Mouse (Mus musculus): ENCODE measurements at regions not wholly inside any gene's neighbourhood (a gene's known extent, or its start where the extent isn't known, plus 50 kb on each side); places are given as distances from the start of the nearest gene placed in this dataset.
A peak's percentile ranks its signal among the peaks of the same experiment; 100 is the strongest.

DNA sequence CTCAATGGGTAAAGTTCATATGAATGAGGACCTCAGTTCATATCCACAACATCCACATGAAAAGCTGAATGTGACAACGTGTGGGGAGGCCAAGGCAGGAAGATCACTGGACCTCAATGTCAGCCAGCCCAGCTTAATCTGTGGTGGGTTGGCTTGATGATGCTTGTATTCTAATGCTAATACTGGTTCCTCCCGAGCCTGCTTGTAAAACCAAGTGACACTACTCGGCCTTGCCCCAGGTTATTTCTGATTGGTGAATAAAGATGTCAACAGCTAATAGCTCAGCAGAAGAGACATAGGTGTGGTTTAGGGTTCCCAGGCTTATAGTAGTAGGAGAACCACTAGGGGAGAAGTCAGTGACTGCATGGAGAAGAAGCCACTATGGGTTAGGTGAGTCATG, 272.2 kb upstream of the Pfn2 start:
- peaks cover 19% of the 10 kb centered on the region for H3K27me3 ChIP-seq (ENCODE audit: control insufficient read depth, insufficient read depth, insufficient read length)
- no peaks in the 10 kb centered on the region for H3K79me2 ChIP-seq (ENCODE audit: control insufficient read depth, insufficient read depth)
- H3K36me3 ChIP-seq (ENCODE audit: control insufficient read depth, insufficient read depth), result no peaks in the 10 kb centered on the region
- TF ChIP-seq MYOG (IDR thresholded peaks at IDR 0.05; ENCODE audit: control insufficient read depth in 1 of 3, insufficient read depth in 1 of 3, insufficient read length in 2 of 3, low read depth in 2 of 3) (no peak), CEBPB (IDR thresholded peaks at IDR 0.05; ENCODE audit: insufficient read depth, poor library complexity, severe bottlenecking) (no peak), TCF3 (IDR thresholded peaks at IDR 0.05; ENCODE audit: insufficient read length, low read depth) (no peak), USF1 (IDR thresholded peaks at IDR 0.05; ENCODE audit: low read depth) (no peak), E2F4 (IDR thresholded peaks at IDR 0.05; ENCODE audit: insufficient read depth) (no peak), TCF12 (IDR thresholded peaks at IDR 0.05; ENCODE audit: insufficient read depth, poor library complexity, severe bottlenecking) (no peak), POLR2AphosphoS2 (IDR thresholded peaks at IDR 0.05; ENCODE audit: insufficient read length, low read depth) (no peak), SRF (IDR thresholded peaks at IDR 0.05; ENCODE audit: control insufficient read depth, insufficient read length, low read depth) (no peak), MAX (IDR thresholded peaks at IDR 0.05; ENCODE audit: low read depth) (no peak), MYOD1 (IDR thresholded peaks at IDR 0.05; ENCODE audit: control insufficient read depth in 1 of 3, insufficient read length in 2 of 3, low read depth in 2 of 3) (no peak), REST (IDR thresholded peaks at IDR 0.05; ENCODE audit: insufficient read depth, insufficient read length) (no peak), POLR2A (IDR thresholded peaks at IDR 0.05; ENCODE audit: insufficient read length, low read depth) (no peak)
- H3ac ChIP-seq (ENCODE audit: control insufficient read depth, insufficient read length), result no peak overlapping the region
- no peak overlapping the region for H3K4me2 ChIP-seq (ENCODE audit: low read depth)
- H3K4me3 ChIP-seq, result no peak overlapping the region

DNA sequence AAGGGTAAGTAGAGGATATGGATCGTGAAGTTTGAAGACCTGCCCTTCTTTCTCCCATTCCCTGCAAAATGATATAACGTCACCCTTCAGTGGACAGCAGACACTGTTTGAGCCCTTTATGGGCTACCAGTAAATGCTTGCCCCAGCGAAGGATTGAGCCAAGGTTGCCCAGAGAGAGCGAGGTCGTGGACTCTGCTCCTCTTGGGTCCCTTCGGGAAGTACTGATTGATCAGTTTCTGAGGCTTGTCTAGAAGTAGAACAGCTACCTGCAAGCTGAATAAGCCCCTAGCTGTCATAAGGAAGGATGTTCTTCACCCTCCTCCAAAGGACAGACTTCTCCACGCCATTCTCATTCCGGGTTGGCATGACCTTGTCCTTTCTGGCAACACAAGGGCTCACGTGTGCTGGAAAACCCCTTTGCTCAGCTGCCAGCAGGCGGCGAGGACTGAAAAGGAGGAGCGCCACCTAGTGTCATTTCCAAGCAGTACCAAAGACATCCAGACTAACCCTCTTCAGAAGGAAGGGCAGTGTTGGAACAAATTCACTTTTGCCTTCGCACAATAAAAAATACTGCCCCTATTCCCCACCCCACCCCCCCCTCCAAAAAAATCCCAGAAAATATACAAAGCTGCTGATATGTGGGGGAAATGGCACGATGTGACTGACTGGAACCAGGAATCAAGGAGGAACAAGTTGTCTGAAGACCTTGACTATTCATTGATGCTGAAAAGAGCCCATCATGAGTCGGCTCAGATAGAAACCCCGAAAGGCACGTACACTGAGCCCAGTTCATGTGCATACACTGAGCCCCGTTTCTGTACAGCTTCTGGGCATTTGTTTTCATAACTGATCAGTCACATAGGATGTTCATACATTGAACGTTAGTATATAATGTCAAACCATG, 274.8 kb upstream of the Pfn2 start:
- Histone ChIP-seq H3K4me3 (no peak overlapping the region), H3ac (ENCODE audit: control insufficient read depth, insufficient read length) (no peak overlapping the region), H3K79me2 (ENCODE audit: control insufficient read depth, insufficient read depth) (no peaks in the 10 kb centered on the region), H3K27me3 (ENCODE audit: control insufficient read depth, insufficient read depth, insufficient read length) (peaks cover 28% of the 10 kb centered on the region), H3K4me2 (ENCODE audit: low read depth) (peak overlapping the region; percentile 10), H3K36me3 (ENCODE audit: control insufficient read depth, insufficient read depth) (no peaks in the 10 kb centered on the region)
- peak; percentile 45 for TF ChIP-seq USF1 (IDR thresholded peaks at IDR 0.05; ENCODE audit: low read depth)
- peak in 1 of 3 experiments; percentile 39 for TF ChIP-seq MYOG (IDR thresholded peaks at IDR 0.05; ENCODE audit: control insufficient read depth in 1 of 3, insufficient read depth in 1 of 3, insufficient read length in 2 of 3, low read depth in 2 of 3)
- no peak for TF ChIP-seq POLR2A (IDR thresholded peaks at IDR 0.05; ENCODE audit: insufficient read length, low read depth)
- TF ChIP-seq MAX (IDR thresholded peaks at IDR 0.05; ENCODE audit: low read depth), result no peak

GRCm38 (mm10) chr3:58123396-58124077, 275.7 kb upstream of the Pfn2 start:
- H3K79me2 ChIP-seq (ENCODE audit: control insufficient read depth, insufficient read depth), result no peaks in the 10 kb centered on the region
- H3K27me3 ChIP-seq (ENCODE audit: control insufficient read depth, insufficient read depth, insufficient read length), result peaks cover 29% of the 10 kb centered on the region
- H3ac ChIP-seq (ENCODE audit: control insufficient read depth, insufficient read length), result no peak overlapping the region
- no peak overlapping the region for H3K4me3 ChIP-seq
- H3K4me2 ChIP-seq (ENCODE audit: low read depth), result peak overlapping the region; percentile 10
- TF ChIP-seq POLR2AphosphoS2 (IDR thresholded peaks at IDR 0.05; ENCODE audit: insufficient read length, low read depth), result no peak
- H3K36me3 ChIP-seq (ENCODE audit: control insufficient read depth, insufficient read depth), result no peaks in the 10 kb centered on the region

DNA sequence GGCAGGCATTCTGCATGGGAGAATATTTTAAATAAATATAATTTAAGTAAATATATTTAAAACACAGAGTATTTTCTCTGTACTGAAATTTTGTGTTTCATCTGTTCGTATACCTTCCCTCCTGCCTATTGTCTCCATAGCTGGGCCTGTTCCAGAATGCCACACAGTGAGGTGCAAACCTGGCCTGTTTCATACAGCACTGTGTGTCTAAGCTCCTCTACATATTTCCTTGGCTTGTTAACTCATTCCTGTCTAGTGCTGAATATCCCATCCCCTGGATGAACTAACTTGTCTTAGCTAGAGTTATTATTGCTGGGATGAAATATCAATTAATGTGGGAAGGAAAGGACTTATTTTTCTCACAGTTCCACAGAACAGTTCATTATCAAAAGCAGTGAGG, 277.0 kb upstream of the Pfn2 start:
- TF ChIP-seq USF1 (IDR thresholded peaks at IDR 0.05; ENCODE audit: low read depth) (no peak), MAX (IDR thresholded peaks at IDR 0.05; ENCODE audit: low read depth) (no peak), SRF (IDR thresholded peaks at IDR 0.05; ENCODE audit: control insufficient read depth, insufficient read length, low read depth) (no peak), REST (IDR thresholded peaks at IDR 0.05; ENCODE audit: insufficient read depth, insufficient read length) (no peak), POLR2A (IDR thresholded peaks at IDR 0.05; ENCODE audit: insufficient read length, low read depth) (no peak), CEBPB (IDR thresholded peaks at IDR 0.05; ENCODE audit: insufficient read depth, poor library complexity, severe bottlenecking) (no peak)
- Histone ChIP-seq H3K4me2 (ENCODE audit: low read depth) (no peak overlapping the region), H3K36me3 (ENCODE audit: control insufficient read depth, insufficient read depth) (no peaks in the 10 kb centered on the region), H3K4me3 (no peak overlapping the region), H3K27me3 (ENCODE audit: control insufficient read depth, insufficient read depth, insufficient read length) (peaks cover 34% of the 10 kb centered on the region), H3K79me2 (ENCODE audit: control insufficient read depth, insufficient read depth) (no peaks in the 10 kb centered on the region), H3ac (ENCODE audit: control insufficient read depth, insufficient read length) (no peak overlapping the region)

DNA sequence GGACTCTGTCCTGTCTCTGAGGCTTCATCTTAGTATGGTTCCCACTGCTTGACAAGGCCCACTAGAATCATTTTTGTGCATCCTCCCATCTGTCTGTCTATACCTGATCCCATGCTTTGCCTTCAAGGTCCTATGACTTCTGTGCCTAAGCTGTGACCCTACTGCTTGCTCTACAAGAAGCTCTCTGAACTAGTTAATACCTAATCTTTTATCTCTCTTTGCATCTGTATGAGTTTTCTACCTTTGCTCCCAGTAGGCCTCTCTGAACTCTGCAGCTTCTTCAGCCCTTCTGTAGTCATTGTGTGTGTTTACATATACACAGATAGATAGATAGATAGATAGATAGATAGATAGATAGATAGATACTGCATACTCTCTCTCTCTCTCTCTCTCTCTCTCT, 279.1 kb upstream of the Pfn2 start:
- H3K4me2 ChIP-seq (ENCODE audit: low read depth), result no peak overlapping the region
- H3K4me3 ChIP-seq, result no peak overlapping the region
- no peaks in the 10 kb centered on the region for H3K79me2 ChIP-seq (ENCODE audit: control insufficient read depth, insufficient read depth)
- peaks cover 23% of the 10 kb centered on the region for H3K27me3 ChIP-seq (ENCODE audit: control insufficient read depth, insufficient read depth, insufficient read length)
- H3ac ChIP-seq (ENCODE audit: control insufficient read depth, insufficient read length), result no peak overlapping the region
- TF ChIP-seq TCF12 (IDR thresholded peaks at IDR 0.05; ENCODE audit: insufficient read depth, poor library complexity, severe bottlenecking), result no peak
- no peak for TF ChIP-seq POLR2A (IDR thresholded peaks at IDR 0.05; ENCODE audit: insufficient read length, low read depth)
- TF ChIP-seq MYOD1 (IDR thresholded peaks at IDR 0.05; ENCODE audit: control insufficient read depth in 1 of 3, insufficient read length in 2 of 3, low read depth in 2 of 3), result no peak
- TF ChIP-seq TCF3 (IDR thresholded peaks at IDR 0.05; ENCODE audit: insufficient read length, low read depth), result no peak
- no peak for TF ChIP-seq USF1 (IDR thresholded peaks at IDR 0.05; ENCODE audit: low read depth)
- TF ChIP-seq REST (IDR thresholded peaks at IDR 0.05; ENCODE audit: insufficient read depth, insufficient read length), result no peak
- H3K36me3 ChIP-seq (ENCODE audit: control insufficient read depth, insufficient read depth), result no peaks in the 10 kb centered on the region
